Comparison of ENCODE assay signal across 9 mouse cellular contexts in the genomic region with DNA sequence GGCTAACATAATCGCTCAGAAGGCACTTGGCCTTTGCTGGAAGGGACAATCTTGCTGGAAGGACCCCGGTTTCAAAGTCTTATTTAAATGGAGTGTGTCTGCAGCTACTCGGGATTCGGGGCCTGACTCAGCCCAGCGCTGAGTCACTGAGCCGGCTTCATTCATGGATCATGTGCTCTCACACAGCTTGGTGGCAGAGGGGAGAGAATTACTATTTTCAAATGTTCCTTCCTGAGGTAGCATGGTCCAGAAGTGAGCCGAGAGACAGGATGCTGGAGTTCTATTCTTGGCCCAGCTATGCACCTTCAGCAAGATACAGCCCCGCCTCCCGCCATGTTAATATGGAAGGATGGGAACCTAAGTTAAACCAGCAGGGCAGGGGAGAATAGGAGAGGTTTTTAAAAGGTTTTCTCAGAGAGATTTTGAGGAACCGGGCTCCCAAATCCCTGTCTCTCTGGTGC. TPM values are rescaled to one million over a fixed set of nuclear protein-coding genes. Genes with fewer than 3 reads are reported as not detected.
DNase-seq lines count a peak whose midpoint lies in the region; ATAC-seq and TF ChIP-seq lines count a peak whose summit lies in the region.
"Had no signal": no experiment of that assay in that cellular context is flagged by ENCODE, and none has a peak within 500 bp of the region (broad histone marks: within the 10 kb centered on the region; RNA-seq: fewer than 3 reads in every experiment).

No protein-coding gene starts in this region.

- DNase-seq in ES-E14 (ENCODE audit: low read depth, low spot score) = no peak
- peak; percentile 82 for DNase-seq in cerebellum, adult 9-10 months
- DNase-seq in hindbrain, embryonic 10.5 days (ENCODE audit: low spot score) = no peak
- no peak for DNase-seq in urinary bladder, postnatal 10 days (ENCODE audit: low spot score)
- no peak for DNase-seq in heart, adult 18-20 months
- DNase-seq in kidney, postnatal 25 days = no peak
- DNase-seq in thymus, postnatal 10 days (ENCODE audit: low spot score in 2 of 2) = no peak

- H3K4me1 ChIP-seq in ES-E14 (ENCODE audit: control insufficient read depth in 2 of 2, insufficient read depth in 2 of 2, low read length in 2 of 2, poor library complexity in 1 of 2) = peaks cover 5 to 15% of the 10 kb centered on the region in 2 experiments
- H3K4me1 ChIP-seq in hindbrain, embryonic 10.5 days (replicated peaks) = peaks cover 58% of the 10 kb centered on the region
- H3K4me1 ChIP-seq in midbrain, embryonic 12.5 days = peaks cover 43% of the 10 kb centered on the region

- ATAC-seq in midbrain, embryonic 12.5 days (ENCODE audit: low FRiP score, low read depth) = no peak

- 58% methylated on average over 10 of the region's 10 CpGs for WGBS in hindbrain, embryonic 10.5 days
- WGBS in midbrain, embryonic 12.5 days = 36% methylated on average over 10 of the region's 10 CpGs

- no peaks in the 10 kb centered on the region; the same call in 1 of the 2 replicates for H3K27me3 ChIP-seq in hindbrain, embryonic 10.5 days (ENCODE audit: insufficient read depth, poor library complexity, severe bottlenecking)
- no peaks in the 10 kb centered on the region for H3K27me3 ChIP-seq in midbrain, embryonic 12.5 days

- H3K4me2 ChIP-seq in midbrain, embryonic 12.5 days (replicated peaks) = peak overlapping the region; percentile 3; the same call in 1 of the 2 replicates

- H3K9ac ChIP-seq in ES-E14 (ENCODE audit: insufficient read depth, low read depth, low read length, poor library complexity, severe bottlenecking) = no peak overlapping the region
- H3K9ac ChIP-seq in midbrain, embryonic 12.5 days (replicated peaks) = no peak overlapping the region

- H3K4me3 ChIP-seq in ES-E14 (ENCODE audit: insufficient read depth in 1 of 2, low read depth in 1 of 2, low read length in 2 of 2, poor library complexity in 1 of 2, severe bottlenecking in 1 of 2) = no peak overlapping the region
- no peak overlapping the region for H3K4me3 ChIP-seq in hindbrain, embryonic 10.5 days
- no peak overlapping the region for H3K4me3 ChIP-seq in midbrain, embryonic 12.5 days

- H3K9me3 ChIP-seq in ES-E14 (ENCODE audit: control insufficient read depth, insufficient read depth, low read depth, low read length) = no peaks in the 10 kb centered on the region
- H3K9me3 ChIP-seq in hindbrain, embryonic 10.5 days = no peaks in the 10 kb centered on the region
- no peaks in the 10 kb centered on the region for H3K9me3 ChIP-seq in midbrain, embryonic 12.5 days

- peaks cover 3% of the 10 kb centered on the region; the same call in 1 of the 2 replicates for H3K36me3 ChIP-seq in ES-E14 (ENCODE audit: control insufficient read depth, insufficient read depth, low read length, poor library complexity, severe bottlenecking)
- no peaks in the 10 kb centered on the region for H3K36me3 ChIP-seq in hindbrain, embryonic 10.5 days
- H3K36me3 ChIP-seq in midbrain, embryonic 12.5 days = no peaks in the 10 kb centered on the region

- H3K27ac ChIP-seq in ES-E14 (ENCODE audit: insufficient read depth, low read depth, low read length, poor library complexity, severe bottlenecking) = no peak overlapping the region
- peak overlapping the region; percentile 75 for H3K27ac ChIP-seq in hindbrain, embryonic 10.5 days
- H3K27ac ChIP-seq in midbrain, embryonic 12.5 days (replicated peaks) = peak overlapping the region; percentile 89

- in situ Hi-C loops in ES-E14 (cut with MboI; ENCODE audit: low sequenced_read_pairs in 2 of 2, unreplicated experiment in 2 of 2) = no loop called here

TF ChIP-seq in ES-E14, 5 proteins besides CTCF, POLR2A, EP300 and RAD21:
- TF ChIP-seq ZC3H11A (IDR thresholded peaks at IDR 0.05; ENCODE audit: borderline replicate concordance, low read depth, low read length) = no peak
- TF ChIP-seq MAFK (IDR thresholded peaks at IDR 0.05; ENCODE audit: insufficient read depth, low read depth, low read length) = 0 out of 2 replicates have a peak, but pooled peaks have one; percentile 12
TF ChIP-seq in ES-E14: peak in this region for 1.

RNA-seq across cellular contexts. Expression of gene Scn8a, which starts 40.8 kb away (rescaled TPM):
- 6.1 and 7.7 TPM in 2 replicates for total RNA-seq in ES-E14 (2012; rRNA removed)
- 15.2 and 15.7 TPM in 2 replicates for polyA plus RNA-seq in hindbrain, embryonic 10.5 days (2016; fragmentation: Nextera tagmentation; extraction: Ambion mirVana)
- 20.5 and 23.5 TPM in 2 replicates for polyA plus RNA-seq in midbrain, embryonic 12.5 days (2016; fragmentation: Nextera tagmentation; extraction: Ambion mirVana)
- not detected for total RNA-seq in heart, adult 18-20 months (2021)
- total RNA-seq: common myeloid progenitor, adult 5-6 weeks had no signal
